Mouse (Mus musculus): ENCODE results near the gene Crp.

The Crp gene

GRCm38 (mm10) chr1:172711962-172712361 is 14.1 kb downstream of the Crp start:
- no peak for DNase-seq (ENCODE audit: low spot score)

DNA sequence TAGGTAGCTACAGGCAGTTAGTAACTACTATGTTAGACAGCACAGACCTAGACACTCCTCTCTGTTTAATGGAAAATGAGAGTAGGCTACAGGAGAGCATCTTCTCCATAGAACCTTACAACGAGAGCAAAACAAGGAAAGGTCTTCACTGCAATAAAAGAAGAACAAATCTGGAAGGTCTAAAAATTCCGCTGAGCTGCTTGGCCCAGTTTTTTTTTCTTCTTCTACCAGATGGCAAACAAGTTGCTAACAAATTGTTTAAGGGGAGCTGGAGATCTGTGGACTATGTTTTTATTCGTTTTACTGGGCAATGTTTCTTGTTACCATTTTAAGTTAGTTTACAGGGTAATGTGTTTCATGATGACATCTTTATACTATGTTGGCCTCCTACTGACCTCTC is 53.4 kb downstream of the Crp start:
- DNase-seq (ENCODE audit: low spot score), result no peak

- DNase-seq (ENCODE audit: low spot score), result no peak
These were observed 57.3 kb downstream of the Crp start for GRCm38 (mm10) chr1:172755151-172755550.

- no peak for DNase-seq (ENCODE audit: low spot score)
These were observed 61.7 kb downstream of the Crp start for GRCm38 (mm10) chr1:172759525-172759924.

- DNase-seq (ENCODE audit: low spot score), result no peak
These were observed 81.3 kb downstream of the Crp start for GRCm38 (mm10) chr1:172779195-172779594.

DNA sequence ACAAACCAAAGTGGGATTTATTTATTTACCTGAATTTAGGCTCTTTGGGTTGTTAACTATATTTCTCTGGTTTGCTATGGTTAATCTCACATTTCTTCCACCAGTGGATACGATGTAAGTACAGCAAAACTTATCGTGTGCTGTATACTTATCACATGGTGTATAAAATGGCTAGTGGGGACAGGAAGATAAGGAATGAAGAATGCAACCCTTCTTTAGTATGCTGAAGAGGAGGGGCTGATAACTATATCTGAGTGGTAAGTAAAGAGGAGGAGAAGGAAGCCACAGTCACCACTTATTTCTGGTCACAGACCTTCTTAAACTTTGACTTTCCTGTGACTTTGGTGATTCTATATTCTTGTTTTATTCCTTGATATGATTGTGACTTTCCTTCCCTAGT is 87.5 kb downstream of the Crp start:
- no peak for DNase-seq (ENCODE audit: low spot score)

- no peak for DNase-seq (ENCODE audit: low spot score)
These were observed 88.0 kb downstream of the Crp start for GRCm38 (mm10) chr1:172785886-172786285.

DNA sequence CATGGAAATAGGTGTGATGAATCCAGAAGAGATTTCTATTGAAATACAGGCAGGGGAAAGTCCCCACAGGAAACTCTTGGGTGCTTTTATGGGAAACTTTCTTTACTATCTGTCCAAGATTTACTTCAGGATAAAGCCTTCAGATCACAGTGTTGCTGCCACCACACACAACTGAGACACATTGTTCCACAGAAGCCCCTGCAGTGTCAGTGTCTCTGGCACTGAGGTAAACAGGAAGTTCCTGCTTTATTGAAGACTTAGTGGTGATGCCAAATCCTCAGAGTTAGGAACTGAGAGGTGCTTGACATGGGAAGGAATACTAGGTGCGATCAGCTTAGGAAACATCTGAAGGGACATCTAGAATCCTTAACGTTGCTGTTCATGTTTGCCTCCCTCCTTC is 131.1 kb downstream of the Crp start:
- DNase-seq (ENCODE audit: low spot score), result no peak

DNA sequence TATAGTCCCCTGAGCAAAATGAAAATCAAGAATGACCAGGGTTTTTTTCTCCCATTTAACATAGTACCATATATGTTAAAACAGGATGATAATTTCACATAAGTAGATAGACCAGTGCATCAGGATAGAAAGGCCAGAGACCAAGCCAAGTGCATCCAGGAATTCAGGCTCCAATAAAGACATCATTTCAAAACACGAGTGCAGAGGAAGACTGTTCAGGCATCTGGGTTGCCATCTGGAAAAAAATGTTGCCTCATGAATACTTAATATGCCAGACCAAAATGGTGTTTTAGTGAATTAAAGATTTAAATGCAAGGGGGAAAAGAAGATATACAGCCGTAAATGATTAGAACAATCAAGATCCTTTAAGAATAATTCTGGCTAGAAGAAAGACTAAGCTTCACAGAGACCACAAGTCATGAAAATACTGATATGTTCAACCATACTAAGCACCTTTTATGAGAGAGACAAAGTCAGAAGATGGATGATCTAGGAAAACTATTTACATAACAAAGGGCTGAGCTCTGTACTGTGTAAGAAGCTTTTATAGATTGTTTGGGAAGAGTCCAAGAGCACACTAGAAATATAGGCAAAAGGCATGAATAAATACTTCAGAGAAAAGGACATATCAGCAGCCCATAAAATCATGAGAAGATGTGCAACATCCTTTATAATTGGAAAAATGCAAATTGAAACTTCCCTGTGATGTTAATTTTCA is 149.3 kb downstream of the Crp start:
- no peak for DNase-seq (ENCODE audit: low spot score)

- no peak for DNase-seq (ENCODE audit: low spot score)
These were observed 150.3 kb downstream of the Crp start for GRCm38 (mm10) chr1:172848171-172848570.

- DNase-seq (ENCODE audit: low spot score), result no peak
These were observed 177.4 kb downstream of the Crp start for GRCm38 (mm10) chr1:172875265-172875664.

GRCm38 (mm10) chr1:172876675-172877074 is 178.8 kb downstream of the Crp start:
- DNase-seq (ENCODE audit: low spot score), result no peak

All from layer of hippocampus, adult 11-12 months (tissue).